Comparison of ENCODE assay signal across 8 mouse cellular contexts in the genomic region with DNA sequence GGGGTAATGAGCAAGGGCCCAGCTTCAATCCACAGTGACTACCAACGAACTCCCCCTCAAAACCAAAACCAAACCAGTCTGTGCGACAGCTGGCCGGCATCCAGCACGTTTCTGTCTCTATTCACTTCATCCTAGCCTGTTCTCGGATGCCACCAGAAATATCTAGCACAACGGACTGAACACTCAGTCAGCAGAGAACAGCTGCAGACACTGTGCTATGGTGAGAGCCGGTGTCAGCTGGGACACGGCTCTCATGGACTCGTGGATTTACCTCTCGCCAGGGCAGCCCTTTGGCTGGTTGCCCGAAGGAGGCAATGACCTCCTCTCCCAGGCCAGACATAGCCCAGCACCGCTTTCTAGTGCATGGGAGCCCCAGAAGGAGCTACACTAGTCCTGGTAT.
DNase-seq lines count a peak whose midpoint lies in the region; ATAC-seq and TF ChIP-seq lines count a peak whose summit lies in the region.

No protein-coding gene starts in this region.

- no peak overlapping the region for H3K4me3 ChIP-seq in embryonic facial prominence, embryonic 10.5 days
- H3K4me3 ChIP-seq in stomach, postnatal 0 days (ENCODE audit: low read depth, low read length) = no peak overlapping the region

- no peak for DNase-seq in frontal cortex, postnatal 10 days (ENCODE audit: low spot score in 2 of 2)
- no peak for DNase-seq in embryonic facial prominence, embryonic 10.5 days (ENCODE audit: low spot score)
- DNase-seq in heart, postnatal 36 days = peak; percentile 35 to 45
- DNase-seq in left cerebral cortex, postnatal 36 days (ENCODE audit: low spot score in 2 of 2) = peak; percentile 58 to 63
- DNase-seq in stomach, postnatal 0 days (ENCODE audit: low spot score) = no peak
- no peak for DNase-seq in urinary bladder, postnatal 36 days (ENCODE audit: low spot score in 2 of 2)
- DNase-seq in natural killer cell, adult 2 months (ENCODE audit: low spot score in 2 of 2) = no peak

- no peak for TF ChIP-seq CTCF in stomach, postnatal 0 days (IDR thresholded peaks at IDR 0.05; ENCODE audit: low read depth)

- H3K4me2 ChIP-seq in stomach, postnatal 0 days (replicated peaks; ENCODE audit: low read depth) = no peak overlapping the region

- H3K36me3 ChIP-seq in embryonic facial prominence, embryonic 10.5 days (replicated peaks) = 0 out of 2 replicates have a peak, but pooled peaks cover 11% of the 10 kb centered on the region
- no peaks in the 10 kb centered on the region for H3K36me3 ChIP-seq in stomach, postnatal 0 days (ENCODE audit: control insufficient read depth, insufficient read depth, low read length)

- peaks cover under 1% of the 10 kb centered on the region; the same call in 1 of the 2 replicates for H3K9me3 ChIP-seq in embryonic facial prominence, embryonic 10.5 days
- no peaks in the 10 kb centered on the region for H3K9me3 ChIP-seq in stomach, postnatal 0 days (ENCODE audit: control insufficient read depth, low read length)

- 83% methylated on average over 12 of the region's 12 CpGs for WGBS in embryonic facial prominence, embryonic 10.5 days
- WGBS in stomach, postnatal 0 days = 42% methylated on average over 12 of the region's 12 CpGs

- H3K9ac ChIP-seq in stomach, postnatal 0 days (ENCODE audit: low read length) = no peak overlapping the region

- H3K27ac ChIP-seq in embryonic facial prominence, embryonic 10.5 days (replicated peaks) = 0 out of 2 replicates have a peak overlapping the region, but pooled peaks have one; percentile 60
- 0 out of 2 replicates have a peak overlapping the region, but pooled peaks have one; percentile 40 for H3K27ac ChIP-seq in stomach, postnatal 0 days (replicated peaks)

- no peaks in the 10 kb centered on the region for H3K27me3 ChIP-seq in embryonic facial prominence, embryonic 10.5 days (replicated peaks; ENCODE audit: low read depth, poor library complexity, severe bottlenecking)
- H3K27me3 ChIP-seq in stomach, postnatal 0 days (ENCODE audit: control insufficient read depth, insufficient read depth, low read length) = no peaks in the 10 kb centered on the region

- peak; percentile 24 for ATAC-seq in frontal cortex, adult (ENCODE audit: low TSS enrichment)
- no peak for ATAC-seq in stomach, postnatal 0 days (ENCODE audit: low FRiP score, low TSS enrichment)

- TF ChIP-seq EP300 in stomach, postnatal 0 days (optimal IDR thresholded peaks at IDR 0.05) = no peak

- intact Hi-C loops in heart, postnatal 36 days (cut with DNase I) = loop anchor here (5.0 kb wide), 2 partner anchors 45 to 85 kb away; a partner anchor contains a TSS
- intact Hi-C loops in left cerebral cortex, postnatal 36 days (cut with DNase I) = loop anchor here (5.0 kb wide), 2 partner anchors 50 to 85 kb away; a partner anchor contains a TSS

- peaks cover 64% of the 10 kb centered on the region for H3K4me1 ChIP-seq in embryonic facial prominence, embryonic 10.5 days
- H3K4me1 ChIP-seq in stomach, postnatal 0 days (replicated peaks; ENCODE audit: control insufficient read depth, insufficient read depth) = peaks cover 11% of the 10 kb centered on the region; the same call in 1 of the 2 replicates

Comparison
In these comparisons a context has a peak if more than half of its experiments do, and no peak if none do; other contexts are left out.
1. DNase-seq: peak in heart, postnatal 36 days (2 of 2) and left cerebral cortex, postnatal 36 days (2 of 2); none in frontal cortex, postnatal 10 days (0 of 2), embryonic facial prominence, embryonic 10.5 days (single experiment), stomach, postnatal 0 days (single experiment), urinary bladder, postnatal 36 days (0 of 2) and natural killer cell, adult 2 months (0 of 2).